Mouse (Mus musculus) liver, embryonic 14.5 days (tissue): ENCODE measurements at regions not wholly inside any gene's neighbourhood (a gene's known extent, or its start where the extent isn't known, plus 50 kb on each side); places are given as distances from the start of the nearest gene placed in this dataset.

Experiments
- CTCF ChIP-seq: IDR thresholded peaks from 2 replicates; pipeline ENCODE4 v1.5.1; 2016; ENCODE audit warnings: antibody characterized with exemption, low read depth, control low read depth
- EP300 ChIP-seq: IDR thresholded peaks from 2 replicates; pipeline ENCODE4 v1.6.1; 2016; ENCODE audit warnings: antibody characterized with exemption, low read depth

DNA sequence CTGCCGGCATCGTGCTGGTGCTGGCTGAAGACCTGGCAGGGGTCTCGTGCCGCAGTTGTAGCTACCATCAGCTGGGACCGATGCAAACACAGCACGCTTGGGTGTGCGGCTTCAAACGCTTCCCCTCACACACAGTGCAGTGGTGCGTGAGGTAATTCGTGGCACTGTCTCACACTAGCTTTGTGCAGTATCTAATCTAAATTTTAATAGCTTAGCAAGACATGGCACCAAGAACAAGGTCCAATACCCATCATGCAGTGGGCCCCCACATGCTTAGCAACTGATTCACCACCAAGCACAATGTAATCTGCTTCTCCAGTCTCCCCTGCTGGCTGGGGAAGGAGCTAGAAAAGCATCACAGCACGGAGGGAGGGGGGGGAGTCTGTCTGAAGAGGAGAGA lies 348.2 kb upstream of the Cdh4 start:
- TF ChIP-seq EP300 (no peak), CTCF (no peak)
